Mouse (Mus musculus): ENCODE results near the gene Fignl1.

Fignl1 gene

DNA sequence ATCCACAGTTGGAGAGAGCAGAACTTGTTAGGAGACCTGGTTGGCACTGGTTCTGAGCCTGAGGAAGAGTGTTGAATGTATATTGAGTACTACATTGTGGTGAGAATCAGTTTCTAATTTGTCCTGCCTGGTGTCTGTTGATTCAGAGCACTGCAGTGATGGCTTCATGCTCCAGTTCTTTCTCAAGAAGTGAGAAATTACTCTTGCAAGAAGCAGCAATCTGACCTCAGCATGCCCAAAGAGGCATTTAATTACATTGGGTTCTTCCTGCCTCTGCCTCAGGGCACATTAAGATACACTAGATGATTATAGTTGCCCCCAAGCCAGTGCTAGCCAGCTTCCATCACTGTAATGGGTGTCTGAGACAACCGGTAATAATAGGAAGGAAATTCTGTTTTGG lies 49.9 kb downstream of the Fignl1 start:
- no peak for DNase-seq

- DNase-seq, result no peak
Measured at GRCm38 (mm10) chr11:11758121-11758520, 50.6 kb downstream of the Fignl1 start.

- DNase-seq, result no peak
Measured at GRCm38 (mm10) chr11:11752859-11753258, 55.9 kb downstream of the Fignl1 start.

DNA sequence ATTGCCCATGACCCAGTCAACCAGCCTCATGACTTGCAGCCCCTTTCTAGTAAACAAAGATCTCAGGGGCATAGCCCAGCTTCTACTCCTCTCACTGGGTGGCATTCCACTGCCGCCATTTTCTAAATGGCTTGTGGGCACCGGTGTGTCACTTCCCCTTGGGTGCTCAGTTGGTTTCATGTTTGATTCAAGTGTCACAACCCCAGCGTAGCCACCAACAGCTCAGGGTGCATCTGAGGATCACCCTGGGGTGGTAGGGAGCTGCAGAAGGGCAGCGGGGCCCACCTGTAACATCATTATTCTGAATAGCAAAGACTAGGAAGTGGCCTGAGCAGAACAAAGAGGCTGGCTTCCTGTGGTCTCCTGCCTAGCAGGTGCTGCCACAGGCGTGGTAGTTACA lies 57.7 kb downstream of the Fignl1 start:
- DNase-seq, result no peak

DNA sequence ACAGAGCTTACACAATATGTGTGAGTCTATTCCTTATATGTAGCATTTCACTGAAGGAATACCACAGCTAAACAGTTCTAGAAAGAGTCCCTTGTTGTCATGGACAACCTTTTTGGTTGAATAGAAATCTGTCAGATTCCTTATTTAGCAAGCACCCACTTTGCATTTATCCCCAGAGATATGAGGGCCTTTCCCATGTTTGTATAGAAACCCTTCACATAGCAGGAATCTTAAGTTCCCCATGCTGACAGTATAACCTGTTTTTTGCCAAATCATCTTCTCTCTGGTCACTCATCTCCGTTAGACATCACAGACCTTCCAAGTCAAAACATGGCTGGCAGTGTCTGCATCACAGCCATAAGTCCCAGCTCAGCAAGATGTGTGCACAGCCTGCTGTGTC lies 64.5 kb downstream of the Fignl1 start:
- DNase-seq, result no peak

DNA sequence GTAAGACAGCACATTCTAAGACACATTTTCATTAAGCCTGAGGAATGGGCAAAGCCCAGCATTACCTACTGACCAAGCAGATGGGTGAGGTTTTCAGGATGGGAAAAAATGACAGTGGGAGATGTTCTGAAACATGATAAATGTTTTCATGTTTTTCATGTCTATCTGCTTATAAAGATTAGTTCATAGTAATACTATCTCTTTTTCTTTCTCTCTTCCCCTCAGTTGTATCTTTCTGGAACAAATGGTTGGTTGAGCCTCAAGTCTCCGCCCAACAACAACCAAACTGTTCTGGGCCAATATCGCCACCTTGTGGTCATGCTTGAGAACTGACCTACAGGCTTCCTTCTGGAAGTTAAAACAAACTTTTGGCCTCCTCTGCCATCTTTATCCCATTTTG lies 66.1 kb downstream of the Fignl1 start:
- peak; percentile 10 for DNase-seq

DNA sequence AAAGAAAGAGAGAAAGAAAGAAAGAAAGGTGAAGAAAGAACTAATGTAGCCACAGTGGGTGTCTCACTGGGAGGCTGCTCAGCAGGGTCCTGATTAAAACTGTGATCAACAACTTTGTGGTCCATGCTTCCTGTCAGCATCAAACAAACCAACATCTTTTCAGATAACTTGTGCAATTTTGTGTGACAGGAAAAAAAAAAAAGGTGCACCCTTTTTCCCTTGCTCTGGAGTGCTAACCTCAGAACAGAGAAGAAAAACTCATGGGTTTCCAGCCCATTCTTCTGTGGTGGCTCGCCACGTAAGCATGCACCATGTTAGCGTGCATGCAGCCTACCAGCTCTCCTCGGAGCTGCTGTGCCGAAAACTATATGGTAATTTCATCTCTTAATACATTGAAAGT lies 67.2 kb downstream of the Fignl1 start:
- no peak for DNase-seq

DNA sequence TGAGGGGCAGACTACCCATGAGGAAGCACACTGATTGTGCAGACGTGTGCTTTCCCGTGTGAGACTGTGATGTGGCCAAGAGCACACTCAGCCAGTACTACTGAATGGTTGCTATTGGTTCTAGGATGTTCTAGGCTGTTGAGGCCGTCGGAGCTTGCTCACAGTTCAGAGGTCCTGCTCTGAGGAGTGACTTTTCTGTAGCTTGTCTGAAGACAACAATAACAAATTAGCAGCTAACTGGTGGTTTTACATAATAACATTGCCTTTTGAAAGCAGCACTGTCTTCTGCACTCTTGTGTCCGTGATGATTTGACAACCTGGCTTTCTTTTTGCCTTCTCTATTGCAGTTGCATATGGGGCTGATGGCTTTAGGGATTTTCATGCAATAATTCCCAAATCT lies 68.2 kb downstream of the Fignl1 start:
- no peak for DNase-seq

GRCm38 (mm10) chr11:11739054-11739453 lies 69.7 kb downstream of the Fignl1 start:
- DNase-seq, result no peak

GRCm38 (mm10) chr11:11737562-11737961 lies 71.2 kb downstream of the Fignl1 start:
- DNase-seq, result no peak

All from kidney, adult 18-20 months (tissue).